ENCODE assay signal across 11 mouse cellular contexts in the genomic region with DNA sequence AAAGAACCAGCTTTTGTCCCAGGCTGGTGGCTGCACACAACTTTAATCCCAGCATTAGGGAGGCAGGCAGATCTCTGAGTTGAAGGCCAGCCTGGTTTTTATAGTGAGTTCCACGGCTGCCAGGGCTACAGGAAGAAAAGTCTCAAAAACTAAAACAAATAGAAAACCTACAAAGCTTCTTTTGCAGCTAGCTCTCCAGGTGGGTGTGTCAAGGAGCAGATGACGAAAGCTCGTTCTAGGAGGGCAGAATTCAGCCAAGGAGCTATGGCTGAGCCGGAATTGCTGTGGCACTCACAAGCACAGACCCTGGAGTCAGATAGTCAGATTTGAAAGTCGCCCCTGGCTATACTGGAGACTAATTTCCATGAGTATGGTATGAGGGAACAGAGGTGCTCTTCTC. TPM values are rescaled to one million over a fixed set of nuclear protein-coding genes. Genes with fewer than 3 reads are reported as not detected.
DNase-seq lines count a peak whose midpoint lies in the region; ATAC-seq lines count a peak whose summit lies in the region.
"Had no signal": no experiment of that assay in that cellular context is flagged by ENCODE, and none has a peak within 500 bp of the region (broad histone marks: within the 10 kb centered on the region; RNA-seq: fewer than 3 reads in every experiment).

No protein-coding gene starts in this region.

- no peaks in the 10 kb centered on the region for H3K9me3 ChIP-seq in heart, embryonic 13.5 days
- H3K9me3 ChIP-seq in limb, embryonic 12.5 days, result no peaks in the 10 kb centered on the region
- no peaks in the 10 kb centered on the region for H3K9me3 ChIP-seq in lung, embryonic 16.5 days (ENCODE audit: control insufficient read depth, low read length)

- ATAC-seq in heart, embryonic 13.5 days (ENCODE audit: extremely low read depth, insufficient number of reproducible peaks, low FRiP score, low TSS enrichment), result no peak
- no peak for ATAC-seq in limb, embryonic 12.5 days (ENCODE audit: insufficient number of reproducible peaks, insufficient read depth, low FRiP score, low TSS enrichment, low read depth)
- no peak for ATAC-seq in lung, embryonic 16.5 days (ENCODE audit: low read depth)
- ATAC-seq in granulocyte monocyte progenitor cell, adult 5-6 weeks (replicated peaks; ENCODE audit: poor library complexity, severe bottlenecking), result no peak
- ATAC-seq: CD4-positive, CD25-positive, alpha-beta regulatory T cell, adult 4 months had no signal

- H3K4me3 ChIP-seq in heart, embryonic 13.5 days, result peak overlapping the region; percentile 79
- no peak overlapping the region for H3K4me3 ChIP-seq in limb, embryonic 12.5 days (replicated peaks)
- no peak overlapping the region; the same call in 1 of the 2 replicates for H3K4me3 ChIP-seq in lung, embryonic 16.5 days (ENCODE audit: low read length)

- H3K27ac ChIP-seq in heart, embryonic 13.5 days (replicated peaks), result peak overlapping the region; percentile 79; the same call in 1 of the 2 replicates
- H3K27ac ChIP-seq in limb, embryonic 12.5 days, result peak overlapping the region; percentile 67; the same call in 1 of the 2 replicates
- H3K27ac ChIP-seq in lung, embryonic 16.5 days (ENCODE audit: low read length), result peak overlapping the region; percentile 96

- WGBS in heart, embryonic 13.5 days, result 64% methylated on average over 5 of the region's 5 CpGs
- WGBS in limb, embryonic 12.5 days, result 62% methylated on average over 5 of the region's 5 CpGs
- 62% methylated on average over 5 of the region's 5 CpGs for WGBS in lung, embryonic 16.5 days

- no peaks in the 10 kb centered on the region for H3K27me3 ChIP-seq in heart, embryonic 13.5 days (replicated peaks)
- no peaks in the 10 kb centered on the region for H3K27me3 ChIP-seq in limb, embryonic 12.5 days
- H3K27me3 ChIP-seq in lung, embryonic 16.5 days (ENCODE audit: control insufficient read depth, insufficient read depth, low read depth, low read length), result no peaks in the 10 kb centered on the region

- H3K4me1 ChIP-seq in heart, embryonic 13.5 days, result peaks cover 42% of the 10 kb centered on the region
- H3K4me1 ChIP-seq in limb, embryonic 12.5 days (replicated peaks), result peaks cover 35% of the 10 kb centered on the region
- peaks cover 18% of the 10 kb centered on the region for H3K4me1 ChIP-seq in lung, embryonic 16.5 days (replicated peaks; ENCODE audit: control insufficient read depth, insufficient read depth, low read length)

- peaks cover 3% of the 10 kb centered on the region; the same call in 1 of the 2 replicates for H3K36me3 ChIP-seq in heart, embryonic 13.5 days
- peaks cover 13% of the 10 kb centered on the region for H3K36me3 ChIP-seq in limb, embryonic 12.5 days
- H3K36me3 ChIP-seq in lung, embryonic 16.5 days (ENCODE audit: control insufficient read depth, insufficient read depth, low read length), result 0 out of 2 replicates have a peak, but pooled peaks cover 2% of the 10 kb centered on the region

- no peak for DNase-seq in heart, postnatal 14 days
- peak; percentile 34 for DNase-seq in ZHBTc4 (ENCODE audit: low read depth, low spot score)
- no peak for DNase-seq in left cerebral cortex, postnatal 14 days (ENCODE audit: low spot score in 2 of 2)
- no peak for DNase-seq in gastrocnemius, postnatal 36 days
- DNase-seq: kidney, adult 2 months; right cerebral cortex, postnatal 14 days had no signal

- H3K9ac ChIP-seq in heart, embryonic 13.5 days, result no peak overlapping the region
- no peak overlapping the region for H3K9ac ChIP-seq in limb, embryonic 12.5 days (replicated peaks)
- peak overlapping the region; percentile 67 for H3K9ac ChIP-seq in lung, embryonic 16.5 days (ENCODE audit: low read length)

- H3K4me2 ChIP-seq in heart, embryonic 13.5 days, result peak overlapping the region; percentile 99
- peak overlapping the region; percentile 94 for H3K4me2 ChIP-seq in limb, embryonic 12.5 days
- H3K4me2 ChIP-seq in lung, embryonic 16.5 days (ENCODE audit: low read depth, low read length), result peak overlapping the region; percentile 75

- intact Hi-C loops in heart, postnatal 14 days (cut with DNase I), result no loop called here
- intact Hi-C loops in left cerebral cortex, postnatal 14 days (cut with DNase I), result no loop called here
- intact Hi-C loops in gastrocnemius, postnatal 36 days (cut with DNase I), result no loop called here

RNA-seq across cellular contexts. Expression of gene H2afj, which starts 1.2 kb away (rescaled TPM):
- polyA plus RNA-seq in heart, embryonic 13.5 days (2015; fragmentation: Nextera tagmentation; extraction: Ambion mirVana), result 75.2 and 81.2 TPM in 2 replicates
- 10 to 100 TPM; 33.4 to 38.2 TPM for total RNA-seq in heart, postnatal 14 days (2021)
- polyA plus RNA-seq in limb, embryonic 12.5 days (2016; fragmentation: Nextera tagmentation; extraction: Ambion mirVana), result 99.7 and 111 TPM in 2 replicates
- polyA plus RNA-seq in lung, embryonic 16.5 days (2015; fragmentation: Nextera tagmentation; extraction: Ambion mirVana), result 121 and 141 TPM in 2 replicates
- total RNA-seq in left cerebral cortex, postnatal 14 days (2021), result 10 to 100 TPM; 65.7 to 66.8 TPM
- total RNA-seq in granulocyte monocyte progenitor cell, adult 5-6 weeks (2014; fragmentation: Nextera tagmentation), result 30.2 and 52.4 TPM in 2 replicates
- 69.6 and 88.9 TPM in 2 replicates for total RNA-seq in granulocyte monocyte progenitor cell, adult 5-6 weeks (2017)
- 10 to 100 TPM; 11.3 to 12.8 TPM for total RNA-seq in gastrocnemius, postnatal 36 days (2021)

RNA-seq across cellular contexts. Expression of gene Hist4h4, which starts 2.6 kb away (rescaled TPM):
- polyA plus RNA-seq in heart, embryonic 13.5 days (2015; fragmentation: Nextera tagmentation; extraction: Ambion mirVana), result 0.11 and 0.34 TPM in 2 replicates
- 10 to 100 TPM; 12.1 to 15.3 TPM for total RNA-seq in heart, postnatal 14 days (2021)
- 0.70 and 0.89 TPM in 2 replicates for polyA plus RNA-seq in limb, embryonic 12.5 days (2016; fragmentation: Nextera tagmentation; extraction: Ambion mirVana)
- 0.93 and 1.1 TPM in 2 replicates for polyA plus RNA-seq in lung, embryonic 16.5 days (2015; fragmentation: Nextera tagmentation; extraction: Ambion mirVana)
- 10 to 100 TPM in 1 of 2 experiments, 1 to 10 TPM in 1; 7.9 to 10.4 TPM for total RNA-seq in left cerebral cortex, postnatal 14 days (2021)
- total RNA-seq in granulocyte monocyte progenitor cell, adult 5-6 weeks (2014; fragmentation: Nextera tagmentation), result 7.0 and 20.7 TPM in 2 replicates
- total RNA-seq in granulocyte monocyte progenitor cell, adult 5-6 weeks (2017), result 46.7 and 58.9 TPM in 2 replicates
- 1 to 10 TPM; 4.8 to 4.9 TPM for total RNA-seq in gastrocnemius, postnatal 36 days (2021)

RNA-seq across cellular contexts. Expression of gene BC049715, which starts 20.6 kb away (rescaled TPM):
- 1.2 and 1.9 TPM in 2 replicates for polyA plus RNA-seq in heart, embryonic 13.5 days (2015; fragmentation: Nextera tagmentation; extraction: Ambion mirVana)
- 1 to 10 TPM; 1.0 to 1.3 TPM for total RNA-seq in heart, postnatal 14 days (2021)
- polyA plus RNA-seq in limb, embryonic 12.5 days (2016; fragmentation: Nextera tagmentation; extraction: Ambion mirVana), result 3.6 and 4.0 TPM in 2 replicates
- 0.87 and 1.7 TPM in 2 replicates for polyA plus RNA-seq in lung, embryonic 16.5 days (2015; fragmentation: Nextera tagmentation; extraction: Ambion mirVana)
- 1 to 10 TPM; 2.7 to 4.8 TPM for total RNA-seq in left cerebral cortex, postnatal 14 days (2021)
- total RNA-seq in granulocyte monocyte progenitor cell, adult 5-6 weeks (2014; fragmentation: Nextera tagmentation), result 3.3 and 3.9 TPM in 2 replicates
- total RNA-seq in granulocyte monocyte progenitor cell, adult 5-6 weeks (2017), result 1.1 and 2.8 TPM in 2 replicates
- under 1 TPM; 0.07 to 0.20 TPM for total RNA-seq in gastrocnemius, postnatal 36 days (2021)

RNA-seq across cellular contexts. Expression of gene Wbp11, which starts 21.2 kb away (rescaled TPM):
- 70.6 and 71.1 TPM in 2 replicates for polyA plus RNA-seq in heart, embryonic 13.5 days (2015; fragmentation: Nextera tagmentation; extraction: Ambion mirVana)
- total RNA-seq in heart, postnatal 14 days (2021), result 10 to 100 TPM; 64.3 to 66.0 TPM
- 133 and 139 TPM in 2 replicates for polyA plus RNA-seq in limb, embryonic 12.5 days (2016; fragmentation: Nextera tagmentation; extraction: Ambion mirVana)
- polyA plus RNA-seq in lung, embryonic 16.5 days (2015; fragmentation: Nextera tagmentation; extraction: Ambion mirVana), result 91.1 and 107 TPM in 2 replicates
- 100 to 1,000 TPM; 120 to 128 TPM for total RNA-seq in left cerebral cortex, postnatal 14 days (2021)
- total RNA-seq in granulocyte monocyte progenitor cell, adult 5-6 weeks (2014; fragmentation: Nextera tagmentation), result 139 and 168 TPM in 2 replicates
- 53.9 and 58.5 TPM in 2 replicates for total RNA-seq in granulocyte monocyte progenitor cell, adult 5-6 weeks (2017)
- total RNA-seq in gastrocnemius, postnatal 36 days (2021), result 10 to 100 TPM; 43.3 to 45.5 TPM

RNA-seq across cellular contexts. Expression of gene Gucy2c, which starts 25.3 kb away (rescaled TPM):
- 0.04 TPM in 2 replicates for polyA plus RNA-seq in heart, embryonic 13.5 days (2015; fragmentation: Nextera tagmentation; extraction: Ambion mirVana)
- total RNA-seq in heart, postnatal 14 days (2021), result not detected
- polyA plus RNA-seq in limb, embryonic 12.5 days (2016; fragmentation: Nextera tagmentation; extraction: Ambion mirVana), result 0.22 TPM in 1 of 2 replicates, not detected in the other
- polyA plus RNA-seq in lung, embryonic 16.5 days (2015; fragmentation: Nextera tagmentation; extraction: Ambion mirVana), result 0.13 and 0.21 TPM in 2 replicates
- total RNA-seq in left cerebral cortex, postnatal 14 days (2021), result under 1 TPM; 0.42 to 0.57 TPM
- not detected in 2 replicates for total RNA-seq in granulocyte monocyte progenitor cell, adult 5-6 weeks (2014; fragmentation: Nextera tagmentation)
- not detected in 2 replicates for total RNA-seq in granulocyte monocyte progenitor cell, adult 5-6 weeks (2017)
- total RNA-seq in gastrocnemius, postnatal 36 days (2021), result not detected
- polyA plus RNA-seq: CD4-positive, CD25-positive, alpha-beta regulatory T cell, adult 4 months had no signal
